Mouse (Mus musculus) cerebellum, adult 2 months (tissue): ENCODE results near the gene Msh3. TPM values are rescaled to one million over a fixed set of nuclear protein-coding genes. Genes with fewer than 3 reads are reported as not detected.

Source experiments
- DNase-seq, 2 experiments: peaks; one replicate each; pipeline ENCODE4 v3.0.0; 2021
- H3K27ac ChIP-seq: fragments of 200-500 bp; 2 replicates; pipeline ENCODE4 v1.5.1; 2012; ENCODE audit warnings: low read length, control low read depth, inconsistent platforms; ENCODE audit not compliant: insufficient read depth
- H3K27me3 ChIP-seq: fragments of 200-500 bp; 2 replicates; pipeline ENCODE4 v1.6.1; 2012; ENCODE audit warnings: inconsistent platforms, mild to moderate bottlenecking, low read length, moderate library complexity; ENCODE audit not compliant: control insufficient read depth, insufficient read depth
- H3K4me1 ChIP-seq: fragments of 200-500 bp; 2 replicates; pipeline ENCODE4 v1.6.1; 2011; ENCODE audit warnings: low read length; ENCODE audit not compliant: control insufficient read depth, insufficient read depth
- H3K4me3 ChIP-seq: fragments of 200-500 bp; replicated peaks from 2 replicates; pipeline ENCODE3; 2011; ENCODE audit warnings: mild to moderate bottlenecking, low read depth, low read length, control low read depth; ENCODE audit not compliant: insufficient read depth
- CTCF ChIP-seq: fragments of 200-500 bp; IDR thresholded peaks from 2 replicates; pipeline ENCODE4 v1.5.1; 2011; ENCODE audit warnings: low read depth, mild to moderate bottlenecking, control low read depth, low read length, moderate library complexity, borderline replicate concordance; ENCODE audit not compliant: insufficient read depth
- POLR2A ChIP-seq: fragments of 200-500 bp; IDR thresholded peaks from 2 replicates; pipeline ENCODE4 v1.6.1; 2011; ENCODE audit warnings: low read length, control low read depth, borderline replicate concordance; ENCODE audit not compliant: insufficient read depth
- WGBS: fragments of 180-500 bp; shearing (Covaris S2); methylation state at CpG from one replicate; pipeline ENCODE4 v1.1.7; 2018; 5-methylcytosine and 5-hydroxymethylcytosine counted together
- polyA plus RNA-seq: library from polyadenylated mRNA; depleted of rRNA; stranded (reverse); fragments of >200 nt; gene quantifications from 2 replicates; pipeline ENCODE4 v1.2.3, GENCODE M21; 2012

Gene Msh3
- polyA plus RNA-seq, 1 experiment, result 25.1 TPM

DNA sequence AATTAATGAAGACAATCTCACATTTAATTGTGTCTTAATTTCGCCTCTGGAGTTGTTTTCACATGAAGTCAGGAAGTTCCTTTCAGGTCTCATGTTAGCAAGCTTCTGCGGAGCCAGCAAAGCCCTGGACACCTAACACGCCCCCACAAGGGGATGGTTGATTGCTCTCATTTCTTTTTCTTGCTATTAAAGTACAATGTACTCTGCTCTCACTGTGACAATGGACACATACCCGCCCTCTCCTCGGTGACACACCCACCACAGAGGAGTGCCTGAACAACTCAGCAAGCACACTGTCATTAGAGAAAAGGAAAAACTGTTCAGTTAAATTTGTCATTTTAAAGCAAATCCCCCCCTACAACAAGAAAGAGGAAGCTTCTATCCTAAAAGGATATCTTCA, 8.5 kb downstream of the Msh3 start:
- Histone ChIP-seq H3K4me1 (no peaks in the 10 kb centered on the region; the same call in 1 of the 2 replicates), H3K4me3 (no peak overlapping the region), H3K27ac (no peak overlapping the region), H3K27me3 (no peaks in the 10 kb centered on the region)
- TF ChIP-seq POLR2A (no peak), CTCF (no peak)
- DNase-seq, result no peak
- WGBS, result 77% methylated on average over 5 of the region's 5 CpGs

DNA sequence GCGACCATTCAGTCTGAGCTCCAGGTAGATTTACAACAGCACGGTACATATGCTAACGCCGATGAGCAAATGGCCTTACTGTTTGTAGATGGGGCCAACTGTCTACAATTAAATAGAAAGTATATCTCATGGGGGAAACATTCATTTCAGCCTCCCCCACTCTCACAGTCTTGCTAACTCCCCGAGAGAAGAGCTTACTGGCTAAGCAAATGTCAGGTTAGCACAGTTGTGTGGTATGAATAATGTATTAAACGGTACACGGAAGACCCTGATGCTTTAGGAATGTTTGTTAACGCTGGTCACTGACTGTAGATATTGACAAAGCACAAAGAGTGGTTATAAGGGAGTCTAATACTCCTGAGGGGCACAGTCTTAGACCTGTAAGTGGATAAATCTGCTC, 10.8 kb downstream of the Msh3 start:
- Histone ChIP-seq H3K4me3 (no peak overlapping the region), H3K27ac (no peak overlapping the region), H3K27me3 (no peaks in the 10 kb centered on the region), H3K4me1 (no peaks in the 10 kb centered on the region; the same call in 1 of the 2 replicates)
- DNase-seq, result no peak
- TF ChIP-seq POLR2A, result no peak
- WGBS, result 90% methylated on average over 8 of the region's 8 CpGs

DNA sequence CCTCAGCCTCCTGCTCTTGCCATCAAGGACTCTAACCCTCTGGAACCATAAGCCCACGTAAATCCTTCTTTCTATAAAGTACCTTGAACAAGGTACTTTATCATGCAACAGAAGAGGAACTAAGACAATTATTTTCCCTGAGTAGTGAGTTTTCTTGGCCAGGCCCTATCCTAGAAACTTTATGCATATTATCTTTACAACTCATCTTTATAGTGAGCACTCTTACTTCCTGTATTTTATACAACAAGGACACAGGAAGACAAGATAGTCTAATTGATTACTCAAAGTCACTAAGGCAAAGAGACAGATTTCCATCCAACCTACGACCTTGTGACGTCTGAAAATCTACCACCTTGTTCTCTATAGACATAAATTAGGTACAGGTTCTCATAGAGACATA, 15.0 kb downstream of the Msh3 start:
- TF ChIP-seq POLR2A (no peak), CTCF (no peak)
- no peak overlapping the region for H3K4me3 ChIP-seq
- H3K4me1 ChIP-seq, result no peaks in the 10 kb centered on the region; the same call in 1 of the 2 replicates
- no peak overlapping the region for H3K27ac ChIP-seq
- H3K27me3 ChIP-seq, result no peaks in the 10 kb centered on the region
- no peak for DNase-seq
- WGBS, result 92% methylated on average over 3 of the region's 3 CpGs

DNA sequence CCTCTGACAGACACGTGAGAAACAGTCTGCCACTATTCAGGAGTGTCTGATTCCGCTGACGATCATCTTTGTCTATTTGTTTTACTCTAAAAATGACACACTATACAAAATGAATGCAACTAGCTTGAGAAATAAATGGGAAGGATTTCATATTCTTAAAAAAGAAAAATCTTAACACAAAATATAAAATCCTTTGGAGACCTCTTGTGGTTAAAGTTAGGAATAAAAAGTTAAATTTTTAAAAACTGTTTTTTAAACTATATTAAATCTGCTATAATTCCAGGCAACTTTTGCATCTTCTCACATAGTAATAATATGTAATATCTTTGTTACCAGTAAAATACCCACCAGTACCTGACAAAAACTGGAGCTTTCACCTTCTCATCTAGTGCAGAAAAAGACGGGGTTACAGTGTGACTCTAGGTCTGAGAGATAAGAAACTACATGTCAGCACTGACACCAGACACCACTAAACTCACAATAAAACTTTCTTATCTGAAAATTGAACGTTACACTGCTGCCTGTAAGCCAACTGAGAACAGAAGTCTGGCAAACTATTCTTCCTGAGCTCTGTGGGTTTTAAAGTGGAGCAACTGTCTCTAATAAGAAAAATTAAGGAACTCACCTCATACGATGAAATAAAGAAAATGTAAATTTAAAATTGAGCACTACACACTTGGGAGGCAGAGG, 16.9 kb downstream of the Msh3 start:
- no peak overlapping the region for H3K27ac ChIP-seq
- TF ChIP-seq CTCF, result no peak
- TF ChIP-seq POLR2A, result no peak
- no peaks in the 10 kb centered on the region for H3K27me3 ChIP-seq
- no peak overlapping the region for H3K4me3 ChIP-seq
- WGBS, result 82% methylated on average over 6 of the region's 6 CpGs
- H3K4me1 ChIP-seq, result no peaks in the 10 kb centered on the region
- no peak for DNase-seq

DNA sequence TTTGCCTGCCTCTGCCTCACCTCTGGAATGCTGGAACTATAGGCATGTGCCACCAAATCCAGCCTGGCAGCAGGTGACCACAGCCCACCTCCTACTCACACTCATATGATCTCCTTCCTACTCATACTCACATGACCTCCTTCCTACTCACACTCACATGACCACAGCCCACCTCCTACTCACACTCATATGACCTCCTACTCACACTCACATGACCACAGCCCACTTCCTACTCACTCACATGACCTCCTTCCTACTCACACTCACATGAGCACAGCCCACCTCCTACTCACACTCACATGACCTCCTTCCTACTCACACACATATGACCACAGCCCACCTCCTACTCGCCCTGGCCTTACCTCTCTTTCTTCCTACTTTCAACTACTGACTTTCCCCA, 17.9 kb downstream of the Msh3 start:
- TF ChIP-seq POLR2A (no peak), CTCF (no peak)
- 95% methylated on average over 1 of the region's 1 CpGs for WGBS
- no peaks in the 10 kb centered on the region for H3K4me1 ChIP-seq

DNA sequence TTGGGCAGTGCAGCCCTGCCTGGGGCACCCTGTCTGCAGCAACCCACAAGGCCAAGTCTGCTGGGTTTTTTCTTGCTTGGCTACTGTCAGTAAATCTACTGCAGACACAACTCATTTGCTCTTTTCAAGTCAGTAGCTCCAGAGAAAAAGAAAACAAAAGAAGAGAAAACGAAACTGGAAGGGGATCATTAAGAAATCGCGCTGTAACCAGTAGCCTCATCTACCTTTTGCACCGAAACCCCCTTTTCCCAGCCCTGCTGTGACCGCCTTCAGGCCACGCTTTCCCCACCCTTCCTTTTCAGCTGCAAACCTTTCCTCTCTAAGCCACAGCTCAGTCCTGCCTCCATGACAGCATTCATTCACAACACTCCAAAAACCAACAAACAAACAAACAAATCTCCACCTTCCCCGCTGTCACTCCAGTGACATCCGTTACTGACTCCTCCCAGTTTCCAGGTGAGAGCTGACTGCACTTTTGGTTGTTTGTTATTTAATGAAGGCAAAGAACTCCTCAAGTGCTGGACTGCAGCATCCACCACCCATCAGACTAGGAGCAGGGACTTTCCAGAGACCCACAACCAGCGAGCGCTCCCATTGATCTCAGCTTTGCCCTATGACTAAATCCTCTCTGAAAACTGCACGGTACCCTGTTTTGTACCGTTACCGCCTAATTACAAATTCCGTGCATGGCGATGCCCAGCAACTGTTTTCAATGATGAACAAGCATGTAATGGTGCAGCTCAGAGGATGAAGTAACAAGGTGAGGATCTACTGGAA, 22.5 kb downstream of the Msh3 start:
- TF ChIP-seq CTCF (no peak), POLR2A (no peak)
- WGBS, result 89% methylated on average over 15 of the region's 15 CpGs

More for the DNA sequence above, 17.9 kb downstream of the Msh3 start:
- no peak for DNase-seq
- no peak overlapping the region for H3K27ac ChIP-seq
- H3K4me3 ChIP-seq, result no peak overlapping the region
- no peaks in the 10 kb centered on the region for H3K27me3 ChIP-seq

DNA sequence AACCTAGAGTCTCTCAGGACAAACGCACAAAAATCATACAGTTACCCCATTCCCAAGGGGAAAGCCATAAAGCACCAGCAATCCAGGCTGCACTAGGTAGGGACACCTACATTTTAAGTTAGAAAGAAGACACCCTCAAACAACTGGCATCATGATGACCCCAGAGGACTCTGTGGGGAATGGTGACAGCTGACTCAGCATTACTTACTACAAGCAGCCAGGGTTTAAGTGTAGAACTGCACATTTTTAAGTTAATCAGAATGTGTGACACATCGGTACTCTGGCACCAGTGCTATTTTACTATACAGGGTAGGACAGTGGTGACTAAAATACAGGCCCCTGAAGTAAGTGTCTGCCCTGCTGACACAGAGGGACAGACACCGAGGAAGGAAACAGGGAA, 24.2 kb downstream of the Msh3 start:
- Histone ChIP-seq H3K4me3 (no peak overlapping the region), H3K27ac (no peak overlapping the region), H3K4me1 (no peaks in the 10 kb centered on the region; the same call in 1 of the 2 replicates), H3K27me3 (no peaks in the 10 kb centered on the region)
- TF ChIP-seq CTCF, result no peak
- TF ChIP-seq POLR2A, result no peak
- DNase-seq, result no peak
- 92% methylated on average over 3 of the region's 3 CpGs for WGBS

More for the DNA sequence above, 22.5 kb downstream of the Msh3 start:
- DNase-seq, result no peak
- Histone ChIP-seq H3K27ac (no peak overlapping the region), H3K4me3 (no peak overlapping the region), H3K4me1 (no peaks in the 10 kb centered on the region; the same call in 1 of the 2 replicates), H3K27me3 (no peaks in the 10 kb centered on the region)

DNA sequence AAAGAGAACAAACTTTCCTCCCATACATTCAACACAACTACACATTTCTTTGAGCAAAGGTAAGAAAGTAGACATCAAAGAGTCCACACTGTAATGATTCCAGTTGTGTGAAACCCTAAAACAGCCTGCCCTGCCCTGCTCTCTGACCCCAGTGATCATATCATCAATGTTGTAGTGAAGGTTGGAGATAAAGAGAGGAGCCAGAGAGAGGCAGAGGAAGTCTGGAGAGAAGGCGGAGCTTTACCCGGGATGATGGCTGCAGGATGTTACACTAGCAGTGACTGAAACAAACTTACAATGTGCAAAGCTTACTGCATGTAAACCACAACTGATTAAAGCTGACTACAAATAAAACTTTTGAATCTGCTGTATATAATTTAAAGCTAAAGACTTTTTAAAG, 26.8 kb downstream of the Msh3 start:
- Histone ChIP-seq H3K27ac (no peak overlapping the region), H3K4me1 (no peaks in the 10 kb centered on the region; the same call in 1 of the 2 replicates), H3K4me3 (no peak overlapping the region), H3K27me3 (no peaks in the 10 kb centered on the region)
- no peak for TF ChIP-seq CTCF
- no peak for TF ChIP-seq POLR2A
- 89% methylated on average over 2 of the region's 2 CpGs for WGBS
- no peak for DNase-seq
